Mouse (Mus musculus) adipocyte (in vitro differentiated cells): ENCODE measurements around the gene Bcap31.

ENCODE experiments used
- DNase-seq: peaks from one replicate; pipeline ENCODE4 v3.0.0-alpha.2; 2016; ENCODE audit warnings: low spot score

The Bcap31 gene

GRCm38 (mm10) chrX:73676668-73677067 is 39.3 kb downstream of the Bcap31 start:
- DNase-seq: no peak

- no peak for DNase-seq
Measured at GRCm38 (mm10) chrX:73675231-73675630, 40.7 kb downstream of the Bcap31 start.

GRCm38 (mm10) chrX:73673968-73674661 is 41.9 kb downstream of the Bcap31 start:
- DNase-seq: peak; percentile 49

- DNase-seq: no peak
Measured at GRCm38 (mm10) chrX:73673619-73673967, 42.4 kb downstream of the Bcap31 start.

- peak; percentile 70 for DNase-seq
Measured at GRCm38 (mm10) chrX:73672879-73673618, 42.9 kb downstream of the Bcap31 start, which contains the start of gene Slc6a8. Gene Slc6a8 (plus strand): TSS chrX:73673150.

GRCm38 (mm10) chrX:73672031-73672431 is 43.9 kb downstream of the Bcap31 start:
- peak; percentile 58 for DNase-seq

GRCm38 (mm10) chrX:73663143-73663542 is 52.8 kb downstream of the Bcap31 start:
- no peak for DNase-seq

- DNase-seq: no peak
Measured at GRCm38 (mm10) chrX:73660284-73660665, 55.7 kb downstream of the Bcap31 start.

GRCm38 (mm10) chrX:73659575-73660283 is 56.2 kb downstream of the Bcap31 start, which contains the start of gene Pnck:
Gene Pnck (minus strand): TSS chrX:73660117.
- DNase-seq: no peak

- no peak for DNase-seq
Measured at GRCm38 (mm10) chrX:73658936-73659574, 56.9 kb downstream of the Bcap31 start.

- no peak for DNase-seq
Measured at GRCm38 (mm10) chrX:73658391-73658790, 57.6 kb downstream of the Bcap31 start.

GRCm38 (mm10) chrX:73655529-73655928 is 60.4 kb downstream of the Bcap31 start:
- DNase-seq: peak; percentile 74

GRCm38 (mm10) chrX:73654177-73654576 is 61.8 kb downstream of the Bcap31 start:
- peak; percentile 86 for DNase-seq

GRCm38 (mm10) chrX:73653392-73653791 is 62.6 kb downstream of the Bcap31 start:
- DNase-seq: no peak

GRCm38 (mm10) chrX:73650869-73651268 is 65.1 kb downstream of the Bcap31 start:
- DNase-seq: peak; percentile 39

- no peak for DNase-seq
Measured at GRCm38 (mm10) chrX:73645121-73645520, 70.9 kb downstream of the Bcap31 start.

GRCm38 (mm10) chrX:73639901-73640469 is 76.0 kb downstream of the Bcap31 start:
- no peak for DNase-seq

GRCm38 (mm10) chrX:73639255-73639675 is 76.7 kb downstream of the Bcap31 start, which contains the start of gene Dusp9:
Gene Dusp9 (plus strand): TSS chrX:73639419.
- DNase-seq: no peak

- no peak for DNase-seq
Measured at GRCm38 (mm10) chrX:73637415-73637814, 78.6 kb downstream of the Bcap31 start.
